8 mouse cellular contexts compared by ENCODE assay signal in genomic region chr11:97362943-97363643, GRCm38 (mm10). TPM values are rescaled to one million over a fixed set of nuclear protein-coding genes. Genes with fewer than 3 reads are reported as not detected.
DNase-seq lines count a peak whose midpoint lies in the region; ATAC-seq and TF ChIP-seq lines count a peak whose summit lies in the region.

No protein-coding gene starts in this region.

- H3K9ac ChIP-seq in neural tube, embryonic 14.5 days (replicated peaks; ENCODE audit: low read depth, low read length): peak overlapping the region; percentile 98

- peak overlapping the region; percentile 90 for H3K27ac ChIP-seq in neural tube, embryonic 14.5 days (ENCODE audit: low read depth, low read length)

- H3K4me3 ChIP-seq in lung, adult 2 months (replicated peaks; ENCODE audit: extremely low read depth, low read depth, low read length): peak overlapping the region; percentile 85
- peak overlapping the region; percentile 98 for H3K4me3 ChIP-seq in neural tube, embryonic 14.5 days (ENCODE audit: low read depth, low read length)

- no peaks in the 10 kb centered on the region for H3K36me3 ChIP-seq in neural tube, embryonic 14.5 days (ENCODE audit: control insufficient read depth, insufficient read depth, low read length)

- no peaks in the 10 kb centered on the region for H3K9me3 ChIP-seq in neural tube, embryonic 14.5 days (ENCODE audit: control insufficient read depth, low read length)

- H3K27me3 ChIP-seq in neural tube, embryonic 14.5 days (ENCODE audit: control insufficient read depth, insufficient read depth, low read length): peaks cover 2% of the 10 kb centered on the region; the same call in 1 of the 2 replicates

- TF ChIP-seq POLR2A in lung, adult 2 months (IDR thresholded peaks at IDR 0.05; ENCODE audit: borderline replicate concordance, extremely low read depth, low read depth, low read length): no peak

- peak; percentile 40 for DNase-seq in right cerebral cortex, postnatal 14 days
- DNase-seq in right cerebral cortex, adult 2 months (ENCODE audit: low spot score in 2 of 2): no peak
- DNase-seq in c-Kit-positive CD71-positive TER-119-positive erythroid progenitor cells, embryonic 14.5 days (ENCODE audit: low spot score): peak; percentile 48
- peak; percentile 17 to 34 for DNase-seq in gastrocnemius, adult 8-10 months (ENCODE audit: low spot score in 2 of 2)
- DNase-seq in lung, adult 2 months: peak; percentile 61
- DNase-seq in thymus, postnatal 4 days: peak; percentile 67

- peak overlapping the region; percentile 97 for H3K4me2 ChIP-seq in neural tube, embryonic 14.5 days (ENCODE audit: low read depth, low read length)

- peak; percentile 6 for ATAC-seq in inflammation-experienced regulatory T-cells, adult 6 months
- ATAC-seq in neural tube, embryonic 14.5 days (ENCODE audit: low read depth): no peak; the same call in 1 of the 2 replicates

- no peak for TF ChIP-seq CTCF in lung, adult 2 months (IDR thresholded peaks at IDR 0.05; ENCODE audit: insufficient read depth, low read length)

- peaks cover 10% of the 10 kb centered on the region for H3K4me1 ChIP-seq in lung, adult 2 months (ENCODE audit: control insufficient read depth, insufficient read depth, low read length)
- peaks cover 25% of the 10 kb centered on the region for H3K4me1 ChIP-seq in neural tube, embryonic 14.5 days (ENCODE audit: control insufficient read depth, insufficient read depth, low read length)

- under 1% methylated on average over 49 of the region's 49 CpGs for WGBS in lung, adult 2 months
- WGBS in neural tube, embryonic 14.5 days: under 1% methylated on average over 49 of the region's 49 CpGs

RNA-seq across cellular contexts. Expression of gene Socs7, which starts 0.7 kb away (rescaled TPM):
- 10 to 100 TPM; 48.4 to 53.5 (median 51.7) TPM for total RNA-seq in gastrocnemius, adult 8-10 months (2022)
- polyA plus RNA-seq in inflammation-experienced regulatory T-cells, adult 6 months (2017; shearing (Covaris generic)): 1 to 10 TPM; 5.9 to 8.5 (median 7.9) TPM
- polyA plus RNA-seq in lung, adult 2 months (2012; rRNA removed): 9.8 and 11.3 TPM in 2 replicates
- 6.3 and 6.7 TPM in 2 replicates for polyA plus RNA-seq in neural tube, embryonic 14.5 days (2014; fragmentation: Nextera tagmentation; extraction: Ambion mirVana)

RNA-seq across cellular contexts. Expression of gene Gpr179, which starts 11.2 kb away (rescaled TPM):
- total RNA-seq in gastrocnemius, adult 8-10 months (2022): under 1 TPM in 1 of 4 experiments, not detected in 3; 0.05 TPM
- polyA plus RNA-seq in inflammation-experienced regulatory T-cells, adult 6 months (2017; shearing (Covaris generic)): under 1 TPM; 0.18 to 0.37 (median 0.27) TPM
- polyA plus RNA-seq in lung, adult 2 months (2012; rRNA removed): 0.23 and 0.24 TPM in 2 replicates
- 0.49 and 0.71 TPM in 2 replicates for polyA plus RNA-seq in neural tube, embryonic 14.5 days (2014; fragmentation: Nextera tagmentation; extraction: Ambion mirVana)

RNA-seq across cellular contexts. Expression of gene Mrpl45, which starts 47.6 kb away (rescaled TPM):
- total RNA-seq in gastrocnemius, adult 8-10 months (2022): 10 to 100 TPM; 31.8 to 39.5 (median 36.0) TPM
- polyA plus RNA-seq in inflammation-experienced regulatory T-cells, adult 6 months (2017; shearing (Covaris generic)): 10 to 100 TPM; 39.1 to 45.1 (median 39.1) TPM
- polyA plus RNA-seq in lung, adult 2 months (2012; rRNA removed): 5.1 and 8.3 TPM in 2 replicates
- 43.9 and 44.0 TPM in 2 replicates for polyA plus RNA-seq in neural tube, embryonic 14.5 days (2014; fragmentation: Nextera tagmentation; extraction: Ambion mirVana)

RNA-seq across cellular contexts. Expression of gene Arhgap23, which starts 52.2 kb away (rescaled TPM):
- total RNA-seq in gastrocnemius, adult 8-10 months (2022): 1 to 10 TPM; 3.4 to 5.2 (median 4.5) TPM
- not detected for polyA plus RNA-seq in inflammation-experienced regulatory T-cells, adult 6 months (2017; shearing (Covaris generic))
- 74.3 and 90.6 TPM in 2 replicates for polyA plus RNA-seq in lung, adult 2 months (2012; rRNA removed)
- 9.2 and 9.6 TPM in 2 replicates for polyA plus RNA-seq in neural tube, embryonic 14.5 days (2014; fragmentation: Nextera tagmentation; extraction: Ambion mirVana)

Comparison
In these comparisons a context has a peak if more than half of its experiments do, and no peak if none do; other contexts are left out.
1. DNase-seq: peak in right cerebral cortex, postnatal 14 days (single experiment), c-Kit-positive CD71-positive TER-119-positive erythroid progenitor cells, embryonic 14.5 days (single experiment), gastrocnemius, adult 8-10 months (2 of 2), lung, adult 2 months (single experiment) and thymus, postnatal 4 days (single experiment); none in right cerebral cortex, adult 2 months (0 of 2).